Mouse (Mus musculus): ENCODE data around the gene Nkd1.

Nkd1 gene

GRCm38 (mm10) chr8:88520985-88521527 is at the start of gene Nkd1:
TSS of gene Nkd1 (plus strand) at chr8:88521354.
- no peak for DNase-seq (ENCODE audit: low read depth, low spot score)

DNA sequence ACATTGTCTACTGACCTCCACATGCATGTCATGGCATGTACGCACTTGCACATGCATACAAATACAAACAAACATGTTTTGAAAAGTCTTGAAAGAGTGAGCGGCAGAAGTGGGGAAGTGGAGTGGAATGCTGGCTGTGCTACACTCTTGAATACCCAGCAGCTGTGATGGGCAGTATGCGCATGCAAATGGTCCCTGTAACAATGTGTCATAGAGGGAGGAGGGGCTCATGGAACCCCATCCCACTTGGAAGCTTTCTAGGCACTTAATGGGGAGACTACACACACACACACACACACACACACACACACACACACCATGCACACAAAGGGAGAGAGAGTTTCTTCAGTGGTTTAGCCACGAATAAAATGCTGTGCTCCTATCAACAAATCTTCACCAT is 39.9 kb upstream of the Nkd1 start:
- no peak for DNase-seq (ENCODE audit: low read depth, low spot score)

GRCm38 (mm10) chr8:88488391-88488829 is 32.7 kb upstream of the Nkd1 start:
- no peak for DNase-seq (ENCODE audit: low read depth, low spot score)

GRCm38 (mm10) chr8:88494076-88494475 is 27.1 kb upstream of the Nkd1 start:
- no peak for DNase-seq (ENCODE audit: low read depth, low spot score)

DNA sequence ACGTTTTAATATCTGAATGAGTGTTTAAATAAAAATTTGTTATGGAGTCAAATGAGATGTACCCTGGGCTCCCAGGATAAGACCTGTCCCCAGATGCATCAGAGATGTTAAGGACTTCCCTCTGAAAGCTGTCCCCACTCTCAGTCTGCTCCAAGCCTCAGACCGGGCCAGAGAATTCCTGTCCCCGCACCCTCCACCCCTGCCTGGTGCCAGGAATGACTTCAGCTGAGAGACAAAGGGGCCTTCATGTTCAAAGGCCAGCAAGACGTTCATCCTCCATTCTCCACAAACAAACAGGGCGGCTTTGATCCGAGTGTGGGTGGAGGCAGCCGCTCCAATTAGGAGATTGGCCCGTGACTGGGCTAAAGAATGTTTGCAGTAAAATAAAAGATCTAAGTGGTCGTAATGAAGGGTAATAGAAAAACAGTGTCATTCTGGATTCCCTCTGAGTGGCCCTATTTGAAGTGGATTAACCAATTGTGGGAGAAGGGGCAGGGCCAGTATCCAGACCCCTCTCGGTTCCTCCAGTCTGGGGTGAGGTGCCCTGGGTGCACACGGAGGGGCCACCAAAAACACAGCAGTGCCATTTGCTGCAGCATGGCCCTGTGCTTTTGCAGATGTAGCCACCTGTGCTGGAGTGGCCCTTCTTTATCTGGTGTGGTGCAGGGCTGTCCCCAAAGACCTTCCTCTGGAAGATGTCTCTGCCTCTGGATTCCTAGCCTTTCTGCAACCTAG is 25.9 kb upstream of the Nkd1 start:
- no peak for DNase-seq (ENCODE audit: low read depth, low spot score)

- DNase-seq (ENCODE audit: low read depth, low spot score) = no peak
These were observed 19.0 kb upstream of the Nkd1 start for GRCm38 (mm10) chr8:88502143-88502542.

DNA sequence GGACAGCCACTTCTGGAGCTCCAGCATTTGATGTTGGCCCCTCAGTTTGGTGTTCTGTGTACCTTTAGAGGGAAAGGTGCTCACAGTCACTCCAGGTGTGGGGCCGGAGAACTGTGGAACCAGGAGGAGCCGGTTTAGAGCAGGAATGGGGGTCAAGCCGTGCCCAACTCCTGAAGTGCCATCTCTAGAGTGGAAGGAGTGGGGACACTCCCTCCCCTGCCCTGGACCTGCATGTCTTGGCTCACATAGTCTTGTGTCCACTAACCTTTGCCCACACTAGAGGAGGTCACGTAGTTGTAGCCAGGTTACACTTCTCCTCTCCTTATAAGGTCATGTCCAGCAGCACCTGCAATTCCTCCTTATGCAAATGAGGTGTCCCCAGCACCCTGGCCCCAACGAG is 14.2 kb upstream of the Nkd1 start:
- no peak for DNase-seq (ENCODE audit: low read depth, low spot score)

DNA sequence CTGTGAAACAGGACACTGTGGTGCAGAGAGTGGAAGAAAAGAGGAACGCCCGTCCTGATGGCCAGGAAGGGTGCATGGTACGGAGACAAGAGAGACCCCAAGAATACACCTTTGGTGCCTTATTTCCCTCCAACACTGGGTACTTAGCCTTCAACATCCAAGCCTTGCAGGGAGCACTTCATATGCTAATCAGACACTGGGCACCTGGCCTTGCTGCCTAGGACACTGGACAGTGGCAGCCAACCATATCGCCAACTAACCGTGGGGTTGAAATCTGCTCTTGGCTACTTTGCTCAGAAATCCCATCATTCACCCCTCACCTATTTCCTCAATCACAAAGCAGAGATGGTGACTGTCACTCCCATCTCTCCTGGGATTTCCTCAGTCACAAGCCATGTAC is 10.1 kb upstream of the Nkd1 start:
- no peak for DNase-seq (ENCODE audit: low read depth, low spot score)

DNA sequence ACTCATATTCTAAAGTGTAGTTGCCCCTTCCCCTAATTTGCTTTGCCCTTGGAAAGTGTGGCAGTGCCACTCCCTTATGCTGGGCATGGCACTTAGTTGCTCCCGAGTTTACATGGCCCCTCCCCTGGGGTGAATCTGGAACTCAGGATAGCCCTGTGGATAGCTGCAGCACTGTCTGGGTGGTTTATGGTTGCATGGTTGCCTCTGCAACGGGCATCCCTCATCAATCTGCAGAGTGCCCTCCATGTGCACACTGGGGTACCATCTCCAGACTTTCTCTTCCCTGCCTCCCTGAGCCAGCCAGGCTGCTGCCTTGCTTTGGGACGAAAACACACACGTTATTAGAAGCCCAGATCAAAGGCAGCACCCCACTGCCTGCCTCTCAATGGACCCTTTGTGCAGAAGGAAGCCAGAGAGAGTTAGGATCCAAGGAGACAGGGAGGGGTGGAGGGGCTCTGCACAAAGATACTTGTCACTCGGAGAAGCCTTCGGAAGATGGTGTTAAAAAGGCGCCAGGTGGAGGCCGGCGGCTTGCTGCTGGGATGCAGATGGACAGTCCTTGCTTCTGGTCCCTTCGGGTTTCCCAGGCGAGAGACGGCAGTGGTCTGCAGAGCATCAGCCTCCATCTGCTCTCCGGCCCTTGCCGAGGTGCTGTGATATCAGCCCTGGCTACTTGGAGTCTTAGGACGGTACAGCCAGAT is 8.9 kb upstream of the Nkd1 start:
- no peak for DNase-seq (ENCODE audit: low read depth, low spot score)

- no peak for DNase-seq (ENCODE audit: low read depth, low spot score)
These were observed 3.1 kb upstream of the Nkd1 start for GRCm38 (mm10) chr8:88518047-88518446.

DNA sequence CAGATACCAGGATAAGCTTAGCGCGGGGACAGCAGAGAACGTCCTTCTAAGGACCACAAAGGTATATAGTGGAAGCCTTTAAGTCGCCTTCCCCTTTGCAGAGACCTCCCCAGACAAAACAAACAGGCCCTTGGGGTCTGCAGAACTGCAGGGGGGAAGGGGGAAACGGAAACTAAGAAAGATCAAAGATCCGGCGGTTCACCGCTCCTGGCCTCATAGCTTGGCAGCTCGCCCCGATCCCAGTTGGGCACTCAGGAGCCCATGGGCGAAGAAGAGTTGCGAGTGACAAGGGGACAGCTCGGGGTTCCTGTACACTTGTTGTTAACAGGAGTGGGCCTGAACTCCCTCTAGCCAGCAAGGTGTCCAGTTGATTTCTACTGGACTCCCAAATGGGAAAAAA is 773 bp upstream of the Nkd1 start:
- DNase-seq (ENCODE audit: low read depth, low spot score) = no peak

DNA sequence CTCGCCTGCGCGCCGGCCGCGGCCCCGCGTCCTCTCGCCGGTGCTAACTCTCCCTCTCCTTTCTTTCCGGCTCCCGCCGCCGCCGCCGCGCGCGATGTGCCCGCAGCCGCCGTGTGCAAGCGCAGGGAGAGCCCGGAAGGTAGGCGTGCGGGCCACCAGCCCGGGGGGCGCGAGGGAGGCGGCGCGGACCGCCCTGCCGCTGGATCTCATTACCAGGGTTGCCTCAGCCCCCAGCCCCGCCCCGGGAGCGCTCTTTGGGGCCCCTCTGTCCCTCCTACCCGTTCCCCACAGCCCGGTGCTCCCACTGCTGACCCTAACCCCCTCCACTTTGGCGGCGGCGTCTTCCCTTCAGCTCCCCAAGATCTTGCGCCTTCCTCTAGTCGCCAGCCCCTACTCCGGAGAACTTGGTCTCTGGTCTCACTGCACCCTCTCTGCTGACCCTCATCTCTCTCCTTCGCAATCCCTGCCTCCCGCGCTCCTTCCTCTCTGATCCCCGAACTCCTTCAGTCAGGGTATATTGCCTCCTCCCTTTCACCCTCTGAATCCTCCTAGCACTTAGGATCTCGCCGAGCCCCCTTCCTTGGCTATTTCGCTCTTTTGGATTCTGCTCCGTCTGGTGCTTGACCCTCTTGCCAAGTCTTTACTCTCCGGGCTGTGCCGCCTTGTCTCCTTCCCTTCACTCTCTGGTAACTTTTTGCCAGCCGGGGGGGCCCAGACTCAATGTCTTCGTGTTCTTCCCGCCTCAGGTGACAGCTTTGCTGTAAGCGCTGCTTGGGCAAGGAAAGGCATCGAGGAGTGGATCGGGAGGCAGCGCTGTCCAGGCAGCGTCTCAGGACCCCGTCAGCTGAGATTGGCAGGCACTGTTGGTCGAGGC is 624 bp downstream of the Nkd1 start:
- no peak for DNase-seq (ENCODE audit: low read depth, low spot score)

GRCm38 (mm10) chr8:88522433-88523030 is 1.4 kb downstream of the Nkd1 start:
- no peak for DNase-seq (ENCODE audit: low read depth, low spot score)

GRCm38 (mm10) chr8:88523621-88524020 is 2.5 kb downstream of the Nkd1 start:
- no peak for DNase-seq (ENCODE audit: low read depth, low spot score)

DNA sequence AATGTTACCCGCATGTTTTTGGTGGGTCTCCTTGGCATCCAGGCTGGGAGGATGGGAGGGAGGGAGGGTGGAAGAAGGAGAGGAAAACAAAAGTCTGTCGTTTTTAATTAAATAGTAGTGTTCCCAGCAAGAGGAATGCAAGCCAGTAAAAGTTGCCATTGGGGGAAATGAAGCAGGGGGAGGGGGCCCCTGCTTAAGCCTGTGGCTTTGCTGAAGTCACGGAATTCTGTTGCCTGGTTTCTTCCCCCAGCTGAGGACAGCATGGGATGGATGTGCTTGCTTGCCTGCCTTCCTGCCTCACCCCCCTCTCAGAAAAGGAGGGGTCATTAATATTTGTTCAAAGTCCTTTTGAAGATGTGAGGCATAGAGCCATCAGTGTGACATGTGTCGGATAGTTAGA is 3.0 kb downstream of the Nkd1 start:
- DNase-seq (ENCODE audit: low read depth, low spot score) = no peak

- no peak for DNase-seq (ENCODE audit: low read depth, low spot score)
These were observed 3.7 kb downstream of the Nkd1 start for GRCm38 (mm10) chr8:88524851-88525250.

GRCm38 (mm10) chr8:88526296-88526695 is 5.1 kb downstream of the Nkd1 start:
- no peak for DNase-seq (ENCODE audit: low read depth, low spot score)

GRCm38 (mm10) chr8:88528186-88528585 is 7.0 kb downstream of the Nkd1 start:
- DNase-seq (ENCODE audit: low read depth, low spot score) = no peak

DNA sequence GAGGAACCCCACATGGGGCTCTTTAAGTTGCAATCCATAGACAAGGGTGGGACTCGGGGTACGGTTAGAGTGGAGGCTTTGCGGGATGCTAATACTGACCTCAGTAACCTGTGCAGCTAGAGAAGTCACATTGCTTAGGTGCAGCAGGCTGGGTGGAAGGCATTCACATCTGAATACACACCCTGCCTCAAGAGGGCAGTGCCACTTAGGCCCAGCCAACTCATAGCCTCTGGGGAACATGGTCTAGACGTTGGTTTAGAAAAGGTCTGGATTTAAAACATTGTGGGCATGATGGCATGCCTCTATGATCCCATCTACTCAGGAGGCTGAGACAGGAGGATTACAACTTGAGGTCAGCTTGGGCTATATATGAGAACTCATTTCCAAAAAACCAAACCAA is 8.6 kb downstream of the Nkd1 start:
- no peak for DNase-seq (ENCODE audit: low read depth, low spot score)

DNA sequence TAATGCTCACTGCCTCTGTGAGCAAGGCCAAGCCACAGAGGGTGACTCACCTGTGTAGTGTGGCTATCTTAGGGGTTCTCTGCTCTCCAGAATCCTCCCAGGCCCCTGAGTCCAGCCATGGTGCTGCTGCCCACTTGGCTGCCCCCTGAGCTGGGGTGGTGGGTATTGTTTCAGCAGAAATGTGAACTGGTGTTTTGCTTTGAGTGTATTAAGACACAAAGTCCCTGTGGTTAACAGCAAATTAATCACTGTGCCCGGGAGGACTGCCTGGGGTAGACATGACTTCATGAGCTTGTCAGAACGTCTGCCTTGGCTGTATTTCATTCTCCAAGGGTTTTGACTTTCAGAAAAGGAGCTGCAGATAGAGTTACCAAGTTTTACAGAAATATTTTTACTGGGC is 15.9 kb downstream of the Nkd1 start:
- no peak for DNase-seq (ENCODE audit: low read depth, low spot score)
